17 mouse cellular contexts compared by ENCODE assay signal in the genomic region with DNA sequence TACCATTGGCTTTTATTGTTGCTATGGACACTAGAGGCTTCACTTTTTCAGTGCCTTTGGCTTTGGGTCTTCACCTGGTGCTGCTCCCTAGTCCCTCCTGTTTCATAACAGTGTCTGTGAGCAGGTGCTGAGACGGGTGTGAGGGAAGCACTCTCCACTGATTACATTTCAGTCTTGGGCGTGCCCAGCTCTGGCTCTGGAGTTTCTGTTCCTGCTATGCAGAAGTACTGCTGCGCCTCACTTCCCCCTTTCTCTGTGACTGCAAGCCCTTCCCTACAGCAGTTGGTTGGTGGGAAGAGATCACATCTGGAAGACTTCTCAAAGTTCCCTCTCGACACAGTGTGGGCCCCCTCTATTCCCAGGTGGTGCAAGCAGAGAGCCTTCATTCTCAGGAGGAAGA. TPM values are rescaled to one million over a fixed set of nuclear protein-coding genes. Genes with fewer than 3 reads are reported as not detected.
DNase-seq lines count a peak whose midpoint lies in the region; ATAC-seq lines count a peak whose summit lies in the region.
"Had no signal": no experiment of that assay in that cellular context is flagged by ENCODE, and none has a peak within 500 bp of the region (broad histone marks: within the 10 kb centered on the region; RNA-seq: fewer than 3 reads in every experiment).

No protein-coding gene starts in this region.

- H3K4me1 ChIP-seq in liver, embryonic 13.5 days (replicated peaks), result no peaks in the 10 kb centered on the region
- H3K4me1 ChIP-seq: embryonic facial prominence, embryonic 15.5 days; hindbrain, embryonic 12.5 days; kidney, embryonic 15.5 days; neural tube, embryonic 12.5 days had no signal

- H3K27ac ChIP-seq in liver, embryonic 13.5 days, result no peak overlapping the region
- H3K27ac ChIP-seq: embryonic facial prominence, embryonic 15.5 days; hindbrain, embryonic 12.5 days; kidney, embryonic 15.5 days; neural tube, embryonic 12.5 days had no signal

- no peaks in the 10 kb centered on the region for H3K36me3 ChIP-seq in liver, embryonic 13.5 days
- H3K36me3 ChIP-seq in splenic B cell, adult 2 months (ENCODE audit: control insufficient read depth, insufficient read depth, low read length, poor library complexity, severe bottlenecking), result no peaks in the 10 kb centered on the region
- H3K36me3 ChIP-seq: hindbrain, embryonic 12.5 days; neural tube, embryonic 12.5 days had no signal

- H3K9me3 ChIP-seq in liver, embryonic 13.5 days (replicated peaks), result no peaks in the 10 kb centered on the region
- H3K9me3 ChIP-seq: embryonic facial prominence, embryonic 15.5 days; G1E; hindbrain, embryonic 12.5 days; kidney, embryonic 15.5 days; megakaryocyte, embryonic 14.5 days; neural tube, embryonic 12.5 days had no signal

- 29% methylated on average over 4 of the region's 4 CpGs for WGBS in liver, embryonic 13.5 days (ENCODE audit: insufficient replicate concordance)

- peak; percentile 26; the same call in 1 of the 2 replicates for ATAC-seq in liver, embryonic 13.5 days (ENCODE audit: low read depth)
- peak; percentile 98 for ATAC-seq in common myeloid progenitor, adult 5-6 weeks (replicated peaks; ENCODE audit: low read depth, poor library complexity, severe bottlenecking)

- no peaks in the 10 kb centered on the region for H3K27me3 ChIP-seq in liver, embryonic 13.5 days
- no peaks in the 10 kb centered on the region for H3K27me3 ChIP-seq in splenic B cell, adult 2 months (ENCODE audit: control insufficient read depth, insufficient read depth, low read length, poor library complexity, severe bottlenecking)
- H3K27me3 ChIP-seq: embryonic facial prominence, embryonic 15.5 days; hindbrain, embryonic 12.5 days; kidney, embryonic 15.5 days; megakaryocyte, embryonic 14.5 days; neural tube, embryonic 12.5 days had no signal

- H3K4me3 ChIP-seq in liver, embryonic 13.5 days (replicated peaks), result no peak overlapping the region
- H3K4me3 ChIP-seq: embryonic facial prominence, embryonic 15.5 days; hindbrain, embryonic 12.5 days; kidney, embryonic 15.5 days; megakaryocyte, embryonic 14.5 days; neural tube, embryonic 12.5 days had no signal

- DNase-seq in liver, embryonic 13.5 days, result peak; percentile 6
- DNase-seq in liver, result no peak
- DNase-seq in lung, postnatal 25 days (ENCODE audit: low spot score), result peak; percentile 67
- peak; percentile 85 for DNase-seq in splenic B cell, adult 2 months (ENCODE audit: low read depth, low spot score)
- DNase-seq in thymus, postnatal 10 days (ENCODE audit: low spot score in 2 of 2), result no peak
- DNase-seq in layer of hippocampus, adult 8-10 months (ENCODE audit: low spot score in 2 of 2), result no peak
- no peak for DNase-seq in ovary, postnatal 10 days (ENCODE audit: low spot score)
- DNase-seq: adrenal gland, adult 2 months; cerebellum, adult 11-12 months; thymus, postnatal 14 days had no signal

- H3K9ac ChIP-seq in liver, embryonic 13.5 days, result no peak overlapping the region
- H3K9ac ChIP-seq: embryonic facial prominence, embryonic 15.5 days; hindbrain, embryonic 12.5 days; kidney, embryonic 15.5 days; neural tube, embryonic 12.5 days had no signal

- no peak overlapping the region for H3K4me2 ChIP-seq in liver, embryonic 13.5 days
- H3K4me2 ChIP-seq: embryonic facial prominence, embryonic 15.5 days; hindbrain, embryonic 12.5 days; kidney, embryonic 15.5 days; neural tube, embryonic 12.5 days had no signal

RNA-seq across cellular contexts. Expression of a gene that starts 25.0 kb away (rescaled TPM):
- 9.1 and 10.8 TPM in 2 replicates for polyA plus RNA-seq in liver, embryonic 13.5 days (2015; fragmentation: Nextera tagmentation; extraction: Ambion mirVana)
- total RNA-seq in common myeloid progenitor, adult 5-6 weeks (2017), result 47.0 and 61.5 TPM in 2 replicates
- 10 to 100 TPM; 37.7 to 56.4 (median 40.0) TPM for total RNA-seq in layer of hippocampus, adult 8-10 months (2022)

RNA-seq across cellular contexts. Expression of a gene that starts 28.0 kb away (rescaled TPM):
- 0.25 and 0.27 TPM in 2 replicates for polyA plus RNA-seq in liver, embryonic 13.5 days (2015; fragmentation: Nextera tagmentation; extraction: Ambion mirVana)
- 1.3 and 2.1 TPM in 2 replicates for total RNA-seq in common myeloid progenitor, adult 5-6 weeks (2017)
- total RNA-seq in layer of hippocampus, adult 8-10 months (2022), result 10 to 100 TPM; 43.1 to 51.1 (median 48.6) TPM

Comparison
In these comparisons a context has a peak if more than half of its experiments do, and no peak if none do; other contexts are left out.
1. DNase-seq: peak in liver, embryonic 13.5 days (single experiment), lung, postnatal 25 days (single experiment) and splenic B cell, adult 2 months (single experiment); none in liver (single experiment), thymus, postnatal 10 days (0 of 2), layer of hippocampus, adult 8-10 months (0 of 2) and ovary, postnatal 10 days (single experiment).
2. RNA of a gene that starts 28.0 kb away (total RNA-seq): 43.1 to 51.1 TPM in layer of hippocampus, adult 8-10 months; 1.3 to 2.1 TPM in common myeloid progenitor, adult 5-6 weeks; every median in the first group is over 10 times any median in the second.